Mouse (Mus musculus) brown adipose tissue, adult 24 weeks (tissue): ENCODE data around the gene Tgfa. TPM values are rescaled to one million over a fixed set of nuclear protein-coding genes. Genes with fewer than 3 reads are reported as not detected.

Experiments
- polyA plus RNA-seq: library from polyadenylated mRNA; stranded (reverse); fragments of >200 nt; gene quantifications from 2 replicates; pipeline ENCODE4 v1.2.4, GENCODE M21; 2012; ENCODE audit not compliant: missing spikeins, insufficient read depth, insufficient read length

Tgfa gene
- polyA plus RNA-seq, 1 experiment: 0.44 TPM

Other genes with a start within 250 kb of the Tgfa start
- 31.9 and 39.0 TPM in 2 replicates for gene Dusp11, start 233.6 kb upstream of the Tgfa start, polyA plus RNA-seq
- not detected in 2 replicates for gene Figla, start 179.1 kb upstream of the Tgfa start, polyA plus RNA-seq
- not detected in 2 replicates for gene Add2, start 166.5 kb upstream of the Tgfa start, polyA plus RNA-seq
- 43.3 and 73.3 TPM in 2 replicates for gene Fam136a, start 170.4 kb downstream of the Tgfa start, polyA plus RNA-seq
- 88.2 and 89.2 TPM in 2 replicates for gene Snrpg, start 176.1 kb downstream of the Tgfa start, polyA plus RNA-seq
- 65.9 and 131 TPM in 2 replicates for gene Pcyox1, start 201.9 kb downstream of the Tgfa start, polyA plus RNA-seq
- 15.2 and 19.3 TPM in 2 replicates for gene Tia1, start 209.0 kb downstream of the Tgfa start, polyA plus RNA-seq
- gene Gm44790, start 231.4 kb downstream of the Tgfa start, polyA plus RNA-seq: not detected in 2 replicates
- 10.4 and 13.6 TPM in 2 replicates for gene C87436, start 243.2 kb downstream of the Tgfa start, polyA plus RNA-seq